Mouse (Mus musculus): ENCODE results near the gene Gm5150.
"Not testable (repeated sequence)": the region's sequence is repeated elsewhere in the genome, so short reads cannot be mapped to it uniquely, and the experiment has no call there.

The Gm5150 gene

DNA sequence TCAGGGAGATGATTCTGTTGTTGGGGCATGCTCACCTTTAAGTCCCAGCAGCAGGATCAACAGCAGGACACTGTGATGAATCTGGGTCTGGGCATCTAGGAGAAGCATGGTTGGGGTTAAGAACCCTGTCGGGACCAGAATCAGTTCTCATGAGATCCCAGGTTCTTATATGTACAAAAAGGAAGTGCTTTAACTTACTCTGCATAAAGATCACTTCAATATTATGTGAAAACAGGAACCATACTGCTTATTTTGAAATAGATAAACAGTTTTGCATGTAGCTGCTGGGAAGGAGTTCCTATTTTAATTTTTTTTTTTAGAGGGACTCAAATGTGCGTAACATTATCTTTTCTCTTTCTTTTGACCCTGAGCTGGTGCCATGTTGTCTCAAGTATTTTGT lies at the start of gene Gm5150:
TSS of gene Gm5150 (minus strand) at position 223 of the 400 bp plus-strand sequence.
- DNase-seq (ENCODE audit: low spot score) = no peak

DNA sequence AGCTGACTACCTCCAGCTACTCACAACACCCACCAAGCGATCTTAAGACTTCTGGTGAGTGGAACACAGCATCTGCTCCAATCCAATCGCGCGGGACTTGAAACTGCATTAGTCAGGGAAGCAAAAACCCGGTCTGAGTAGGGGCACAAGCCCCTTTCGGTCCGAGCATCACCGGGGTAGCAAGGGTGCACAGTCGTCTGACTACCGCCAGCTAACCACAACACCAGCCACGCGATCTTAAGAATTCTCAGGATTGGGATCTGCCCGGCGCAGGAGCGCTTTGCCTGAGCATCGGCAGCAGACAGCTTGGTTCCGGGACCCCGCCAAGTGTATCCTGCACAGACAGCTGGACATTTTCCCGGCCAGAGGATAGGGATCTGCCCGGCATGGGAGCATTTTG lies 45.5 kb upstream of the Gm5150 start:
- not testable (repeated sequence) for DNase-seq (ENCODE audit: low spot score)

DNA sequence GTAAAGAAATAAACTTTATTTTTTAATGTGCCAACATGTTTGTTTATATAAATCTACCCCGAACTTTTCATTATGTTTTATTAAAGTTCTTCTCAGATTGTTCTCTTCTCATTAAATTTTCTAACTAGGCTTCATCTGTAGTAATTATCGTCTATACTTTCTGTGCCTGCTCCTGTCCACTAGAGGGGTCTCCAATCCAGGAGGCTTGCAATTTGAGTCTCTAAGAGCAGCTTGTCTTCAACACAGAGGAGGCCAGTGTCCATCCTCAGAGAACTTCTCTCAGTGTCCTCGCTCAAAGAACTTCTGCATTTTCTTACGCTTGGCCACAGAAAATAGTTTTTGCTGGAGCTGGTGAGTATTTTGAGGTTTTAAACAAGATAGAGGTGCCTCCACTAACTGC lies 41.1 kb upstream of the Gm5150 start:
- no peak for DNase-seq (ENCODE audit: low spot score)

DNA sequence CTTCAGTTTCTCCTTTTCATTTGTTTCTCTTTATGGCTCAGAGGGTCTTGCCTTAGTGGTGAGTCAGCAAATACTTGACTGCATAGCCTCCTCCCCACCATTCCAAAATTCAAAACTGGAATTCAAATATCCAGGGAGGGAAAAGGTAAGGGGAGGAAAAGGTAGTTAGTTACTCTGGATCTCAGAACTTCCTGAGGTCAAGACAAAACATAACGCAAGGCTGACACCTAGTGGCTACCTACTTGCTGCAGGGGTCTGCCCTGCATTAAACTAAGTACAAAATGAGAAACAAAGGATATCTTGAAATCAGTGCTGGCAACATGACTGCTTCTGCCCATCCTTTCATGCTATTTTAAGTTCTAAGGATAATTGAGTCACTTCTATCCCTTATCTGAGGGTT lies 37.1 kb upstream of the Gm5150 start:
- no peak for DNase-seq (ENCODE audit: low spot score)

DNA sequence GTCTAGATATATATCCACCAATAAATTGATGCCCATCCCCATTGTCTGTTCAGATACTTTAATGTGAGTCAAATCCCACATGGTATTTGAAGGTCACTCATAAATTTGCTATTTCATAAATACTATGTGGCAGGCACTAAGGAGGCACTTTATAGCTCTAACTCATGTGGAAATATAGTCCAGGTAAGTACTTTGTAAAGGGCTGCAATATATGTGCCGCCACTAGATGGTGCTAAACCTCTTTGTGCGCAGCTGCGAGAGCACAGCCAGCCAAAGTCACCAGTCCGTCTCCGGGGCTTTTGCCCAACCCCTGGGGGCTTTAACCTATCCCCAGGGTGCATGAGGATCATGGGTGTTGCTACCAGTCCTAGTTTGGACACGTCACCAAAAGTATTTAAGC lies 18.8 kb upstream of the Gm5150 start:
- peak; percentile 9 for DNase-seq (ENCODE audit: low spot score)

DNA sequence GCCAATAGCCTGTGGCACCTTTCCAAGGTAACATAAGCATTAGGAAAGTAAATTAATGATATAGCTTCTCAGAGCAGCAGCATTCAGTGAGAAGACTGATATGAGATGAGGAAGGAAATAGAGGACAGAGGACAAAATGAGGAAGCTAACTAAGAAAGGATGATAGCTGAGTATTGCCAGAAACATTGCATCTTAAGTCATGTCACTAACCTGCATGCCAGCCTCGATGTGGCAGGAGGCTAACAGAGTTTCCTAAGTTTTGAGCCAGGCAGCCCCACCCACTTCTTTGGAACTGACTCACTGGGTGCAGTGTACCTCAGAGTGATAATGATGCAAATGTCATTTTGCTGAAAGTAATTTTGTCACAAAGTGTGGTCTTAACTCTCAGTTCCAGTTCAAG lies 16.0 kb upstream of the Gm5150 start:
- DNase-seq (ENCODE audit: low spot score) = no peak

DNA sequence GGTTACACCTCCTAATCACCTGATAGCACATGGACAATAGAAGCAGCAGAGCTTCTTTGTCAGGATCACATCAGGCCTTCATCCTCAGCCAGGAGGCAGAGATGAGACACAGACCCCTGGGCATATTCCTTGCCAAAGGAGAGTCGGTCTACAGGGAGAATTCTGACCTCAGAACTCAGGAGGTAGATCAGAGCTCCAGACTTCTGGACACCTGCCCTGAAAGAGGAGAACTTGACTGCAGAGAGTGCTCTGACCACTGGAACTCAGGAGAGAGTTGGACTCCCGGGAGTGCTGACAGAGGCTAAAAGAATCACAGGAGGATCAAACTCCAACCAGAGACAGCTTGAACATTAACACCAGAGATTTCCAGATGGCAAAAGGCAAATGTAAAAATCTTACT lies 8.2 kb upstream of the Gm5150 start:
- not testable (repeated sequence) for DNase-seq (ENCODE audit: low spot score)

DNA sequence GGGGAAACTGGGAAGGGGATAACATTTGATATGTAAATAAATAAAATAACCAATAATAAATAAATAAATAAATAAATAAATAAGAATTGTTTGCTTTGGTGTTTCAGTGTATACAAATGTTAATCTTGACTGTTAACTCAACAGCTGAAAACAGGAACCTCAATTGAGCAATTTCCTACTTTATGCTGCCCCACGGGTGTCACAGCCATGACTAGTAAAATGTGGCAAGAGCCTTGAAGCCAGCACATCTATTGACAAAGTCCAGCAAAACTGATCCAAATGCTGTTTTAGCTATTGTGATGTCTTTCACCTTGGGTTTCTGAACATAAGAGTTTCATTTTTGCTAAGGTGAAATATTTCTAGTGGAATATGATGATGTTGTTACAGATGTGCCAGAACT lies 1.6 kb upstream of the Gm5150 start:
- DNase-seq (ENCODE audit: low spot score) = no peak

DNA sequence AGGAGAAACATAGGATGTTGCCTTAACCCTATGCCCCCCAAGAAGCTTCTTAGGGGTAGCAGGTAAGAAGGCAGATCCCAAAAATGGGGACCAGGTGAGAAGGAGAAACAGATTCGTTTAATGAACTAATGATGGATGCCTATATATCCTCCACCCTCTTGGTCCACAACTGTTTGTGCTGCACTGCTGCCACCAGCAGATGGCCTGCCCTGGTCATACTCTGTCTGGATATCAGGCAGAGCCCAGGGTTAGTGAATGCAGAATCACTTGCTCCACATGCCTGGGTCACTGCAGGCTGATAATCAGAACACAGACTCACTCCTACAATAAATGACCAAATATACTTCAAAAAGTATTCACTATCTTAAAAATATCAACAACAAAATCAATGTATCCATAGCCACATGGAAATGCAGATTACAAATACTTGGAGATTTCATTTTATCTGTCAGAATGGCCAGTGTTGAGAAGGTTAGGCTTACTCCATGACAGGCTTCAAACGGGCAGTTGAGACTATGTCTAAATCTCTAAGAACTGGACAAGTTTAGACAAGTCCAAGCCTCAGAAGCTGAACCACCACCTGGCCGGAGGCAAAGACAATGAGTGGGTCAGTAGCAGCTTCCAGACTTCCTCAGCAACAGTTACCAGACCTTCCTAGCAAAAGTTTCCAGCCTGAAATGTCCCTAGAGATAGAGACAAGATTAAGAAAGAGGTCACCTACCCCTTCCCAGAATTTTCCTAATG lies 2.2 kb downstream of the Gm5150 start:
- no peak for DNase-seq (ENCODE audit: low spot score)

DNA sequence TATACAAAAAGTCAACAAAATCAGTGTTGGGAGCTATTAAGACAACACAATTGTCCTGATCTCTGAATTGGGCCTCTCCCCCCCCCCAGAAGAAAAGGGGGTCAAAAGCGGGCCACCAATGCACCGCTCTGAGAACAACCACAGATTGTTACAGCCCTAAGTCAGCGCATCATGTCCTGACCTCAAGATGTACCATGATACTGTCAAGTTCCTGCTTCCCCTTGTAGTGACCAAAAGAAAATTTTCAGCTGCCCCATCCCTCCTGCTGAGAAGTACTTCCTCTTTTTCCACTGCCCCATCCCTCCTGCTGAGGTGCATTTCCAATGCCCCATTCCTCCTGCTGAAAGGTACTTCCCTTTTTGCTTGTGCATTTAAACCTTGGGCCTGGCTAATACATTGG lies 6.8 kb downstream of the Gm5150 start:
- DNase-seq (ENCODE audit: low spot score) = not testable (repeated sequence)

DNA sequence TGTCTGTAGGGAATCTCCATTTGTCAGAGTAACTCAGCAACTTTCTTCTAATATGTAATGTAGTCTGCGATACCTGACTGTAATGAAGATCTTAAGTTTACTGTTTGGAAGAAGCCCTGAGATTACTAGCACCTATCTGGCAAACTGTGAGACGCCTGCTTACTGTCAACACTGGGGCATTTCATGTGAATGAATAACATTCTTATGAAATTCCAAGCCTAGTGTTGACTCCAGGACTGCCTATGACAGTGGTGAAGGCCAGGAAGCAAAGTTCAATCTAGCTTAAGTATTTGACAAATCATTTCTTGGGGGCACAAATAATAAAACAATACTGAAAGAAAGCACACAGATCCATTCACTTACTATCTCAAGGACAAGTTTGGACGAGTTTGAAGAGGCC lies 24.0 kb downstream of the Gm5150 start:
- no peak for DNase-seq (ENCODE audit: low spot score)

DNA sequence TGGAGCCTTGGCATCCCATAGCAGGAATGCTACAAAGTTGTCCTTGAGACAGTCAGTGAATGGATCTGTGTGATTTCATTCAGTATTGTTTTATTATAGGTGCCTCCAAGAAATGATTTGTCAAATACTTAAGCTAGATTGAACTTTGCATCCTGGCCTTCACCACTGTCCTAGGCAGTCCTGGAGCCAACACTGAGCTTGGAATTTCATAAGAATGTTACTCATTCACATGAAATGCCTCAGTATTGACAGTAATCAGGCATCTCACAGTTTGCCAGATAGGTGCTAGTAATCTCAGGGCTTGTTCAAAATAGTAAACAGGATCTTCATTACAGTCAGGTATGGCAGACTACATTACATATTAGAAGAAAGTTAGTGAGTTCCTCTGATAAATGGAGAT lies 49.3 kb downstream of the Gm5150 start:
- no peak for DNase-seq (ENCODE audit: low spot score)

Measured in testis, postnatal 14 days (tissue).